Mouse (Mus musculus) C2C12 (cell line): Measurements from ENCODE around the gene Mllt1.
A peak's percentile ranks its signal among the peaks of the same experiment; 100 is the strongest.

Experiments used
- CTCF ChIP-seq: IDR thresholded peaks from one replicate; pipeline ENCODE4 v1.5.1; 2011; ENCODE audit not compliant: control insufficient read depth, insufficient read depth, insufficient read length
- MAX ChIP-seq: IDR thresholded peaks from one replicate; pipeline ENCODE4 v1.6.1; 2011; ENCODE audit warnings: mild to moderate bottlenecking, control low read depth

DNA sequence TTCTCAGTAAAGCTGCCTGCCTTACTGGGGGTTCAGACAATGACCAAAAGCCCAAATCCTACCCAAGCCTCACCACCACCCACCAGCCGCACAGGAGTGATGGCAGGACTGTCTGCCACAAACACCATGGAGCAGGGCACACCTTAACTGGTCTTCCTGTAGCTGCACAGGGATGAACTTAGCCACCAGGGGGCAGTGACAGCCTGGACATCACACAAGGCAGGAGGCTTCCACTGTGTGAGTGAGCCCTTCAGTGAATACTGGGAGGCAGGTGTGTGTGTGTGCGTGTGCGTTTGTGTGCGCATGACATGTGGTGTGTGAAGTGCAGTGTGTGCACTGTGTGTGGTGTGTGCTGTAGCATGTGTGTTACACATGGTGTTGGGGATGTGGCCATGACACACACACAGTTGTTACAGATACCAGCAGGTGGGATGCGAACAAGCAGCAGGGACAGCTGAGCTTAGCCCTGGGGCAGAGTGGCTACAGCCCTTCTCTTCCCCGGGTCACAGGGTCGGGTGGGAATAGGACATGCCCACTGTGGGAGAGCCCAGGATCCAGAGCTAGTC lies 37.5 kb downstream of the Mllt1 start:
- TF ChIP-seq CTCF: peak; percentile 89
- no peak for TF ChIP-seq MAX
